Mouse (Mus musculus): ENCODE measurements at regions not wholly inside any gene's neighbourhood (a gene's known extent, or its start where the extent isn't known, plus 50 kb on each side); places are given as distances from the start of the nearest gene placed in this dataset.
A peak's percentile ranks its signal among the peaks of the same experiment; 100 is the strongest.
"Not testable (repeated sequence)": the region's sequence is repeated elsewhere in the genome, so short reads cannot be mapped to it uniquely, and the experiment has no call there.

DNA sequence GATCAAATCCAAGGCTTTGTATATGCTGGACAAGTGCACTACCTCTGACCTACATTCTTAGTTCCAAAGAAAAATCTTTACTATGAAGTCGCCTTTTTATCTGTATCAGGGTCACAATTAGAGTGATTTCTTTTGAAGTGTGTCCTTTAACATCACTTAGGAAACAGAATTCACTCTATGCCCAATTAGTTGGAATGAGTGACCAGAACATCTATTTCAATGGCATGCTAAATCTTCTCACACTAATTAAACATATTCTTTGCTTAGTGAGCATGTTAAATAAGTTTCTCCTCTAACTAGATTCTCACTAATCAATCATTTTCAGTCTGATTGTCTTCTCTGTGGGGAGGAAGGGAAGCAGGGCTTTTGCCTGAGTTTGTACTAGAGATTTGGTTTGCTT is 84.9 kb downstream of the Arl6ip6 start:
- 52% methylated on average over 1 of the region's 1 CpGs for WGBS
- H3K27me3 ChIP-seq (replicated peaks) = no peaks in the 10 kb centered on the region
- no peaks in the 10 kb centered on the region for H3K9me3 ChIP-seq (replicated peaks)
- no peak overlapping the region for H3K9ac ChIP-seq (replicated peaks)
- H3K36me3 ChIP-seq = no peaks in the 10 kb centered on the region
- no peak overlapping the region for H3K4me3 ChIP-seq (replicated peaks)
- no peaks in the 10 kb centered on the region for H3K4me1 ChIP-seq
- H3K27ac ChIP-seq (replicated peaks) = no peak overlapping the region
- ATAC-seq (ENCODE audit: low FRiP score) = no peak
- no peak overlapping the region for H3K4me2 ChIP-seq

DNA sequence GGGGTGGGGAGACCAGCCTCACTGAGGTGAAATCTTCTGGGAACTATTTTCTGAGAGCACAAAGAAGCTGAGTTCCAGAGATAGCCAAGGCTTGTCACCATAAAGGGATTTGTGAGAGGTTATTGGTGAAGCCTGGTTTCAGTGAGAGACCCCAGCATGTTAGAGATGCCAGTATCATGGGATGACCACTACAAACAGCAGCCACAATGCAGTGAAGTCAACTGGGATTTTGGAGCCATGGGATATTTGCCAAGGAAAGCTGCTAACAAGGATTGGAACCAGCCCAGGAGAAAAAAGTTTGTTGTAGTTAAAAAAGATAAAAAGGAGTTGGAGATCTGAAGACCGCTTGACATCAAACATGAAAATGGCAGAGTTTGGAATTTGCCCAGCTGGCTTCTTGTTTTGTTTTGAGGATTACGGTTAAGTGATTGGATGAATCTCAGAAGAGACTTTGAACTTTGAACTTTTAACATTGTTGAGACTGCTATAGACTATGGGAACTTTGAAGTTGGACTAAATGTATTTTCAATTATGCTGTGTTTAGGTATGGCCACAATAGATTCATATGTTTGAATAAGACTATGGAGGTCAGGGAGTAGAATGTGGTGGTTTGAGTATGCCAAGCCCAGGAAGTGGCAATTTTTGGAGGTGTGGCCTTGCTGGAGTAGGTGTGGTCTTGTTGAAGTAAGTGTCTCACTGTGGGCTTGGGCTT is 110.3 kb downstream of the Arl6ip6 start:
- WGBS = 85% methylated on average over 2 of the region's 2 CpGs
- Histone ChIP-seq H3K27me3 (replicated peaks) (no peaks in the 10 kb centered on the region), H3K36me3 (no peaks in the 10 kb centered on the region), H3K4me1 (no peaks in the 10 kb centered on the region), H3K27ac (replicated peaks) (no peak overlapping the region), H3K4me2 (no peak overlapping the region), H3K9me3 (replicated peaks) (no peaks in the 10 kb centered on the region), H3K9ac (replicated peaks) (no peak overlapping the region), H3K4me3 (replicated peaks) (no peak overlapping the region)
- no peak for ATAC-seq (ENCODE audit: low FRiP score)

GRCm38 (mm10) chr2:53330680-53331079 is 139.2 kb downstream of the Arl6ip6 start:
- no peaks in the 10 kb centered on the region for H3K4me1 ChIP-seq
- H3K27ac ChIP-seq (replicated peaks) = no peak overlapping the region
- no peak overlapping the region for H3K4me3 ChIP-seq (replicated peaks)
- WGBS = 43% methylated on average over 6 of the region's 6 CpGs
- ATAC-seq (ENCODE audit: low FRiP score) = no peak
- H3K36me3 ChIP-seq = no peaks in the 10 kb centered on the region
- H3K27me3 ChIP-seq (replicated peaks) = no peaks in the 10 kb centered on the region
- no peak overlapping the region for H3K9ac ChIP-seq (replicated peaks)
- H3K4me2 ChIP-seq = no peak overlapping the region
- no peaks in the 10 kb centered on the region for H3K9me3 ChIP-seq (replicated peaks)

DNA sequence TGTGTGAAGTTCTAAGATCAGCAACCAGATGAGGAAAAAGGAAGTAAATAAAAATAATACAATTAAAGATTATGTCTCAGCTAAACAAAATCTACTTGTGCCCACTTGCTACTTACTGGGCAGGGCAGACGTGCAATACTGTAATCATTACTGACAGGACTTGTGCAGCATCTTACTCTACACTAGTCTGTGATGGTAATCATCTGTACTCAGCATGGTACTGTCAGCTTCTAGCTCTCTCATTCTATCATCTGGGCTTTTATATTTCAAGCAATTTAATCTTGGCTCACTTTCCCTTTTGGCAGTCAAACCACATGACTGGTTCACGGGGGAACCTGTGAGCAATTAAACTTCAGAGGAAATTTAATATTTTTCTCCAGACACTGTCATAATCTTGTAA is 167.5 kb downstream of the Arl6ip6 start:
- Histone ChIP-seq H3K27ac (replicated peaks) (no peak overlapping the region), H3K4me1 (no peaks in the 10 kb centered on the region), H3K36me3 (no peaks in the 10 kb centered on the region), H3K4me2 (no peak overlapping the region), H3K9me3 (replicated peaks) (no peaks in the 10 kb centered on the region), H3K4me3 (replicated peaks) (no peak overlapping the region), H3K9ac (replicated peaks) (no peak overlapping the region), H3K27me3 (replicated peaks) (no peaks in the 10 kb centered on the region)
- ATAC-seq (ENCODE audit: low FRiP score) = no peak
- 67% methylated on average over 2 of the region's 2 CpGs for WGBS

GRCm38 (mm10) chr2:53382348-53382747 is 190.8 kb downstream of the Arl6ip6 start:
- Histone ChIP-seq H3K27me3 (replicated peaks) (no peaks in the 10 kb centered on the region), H3K4me2 (no peak overlapping the region), H3K36me3 (no peaks in the 10 kb centered on the region), H3K4me1 (peaks cover 6% of the 10 kb centered on the region; the same call in 1 of the 2 replicates), H3K9ac (replicated peaks) (no peak overlapping the region), H3K27ac (replicated peaks) (no peak overlapping the region), H3K4me3 (replicated peaks) (no peak overlapping the region), H3K9me3 (replicated peaks) (no peaks in the 10 kb centered on the region)
- WGBS = 4% methylated on average over 1 of the region's 1 CpGs
- ATAC-seq (ENCODE audit: low FRiP score) = no peak

DNA sequence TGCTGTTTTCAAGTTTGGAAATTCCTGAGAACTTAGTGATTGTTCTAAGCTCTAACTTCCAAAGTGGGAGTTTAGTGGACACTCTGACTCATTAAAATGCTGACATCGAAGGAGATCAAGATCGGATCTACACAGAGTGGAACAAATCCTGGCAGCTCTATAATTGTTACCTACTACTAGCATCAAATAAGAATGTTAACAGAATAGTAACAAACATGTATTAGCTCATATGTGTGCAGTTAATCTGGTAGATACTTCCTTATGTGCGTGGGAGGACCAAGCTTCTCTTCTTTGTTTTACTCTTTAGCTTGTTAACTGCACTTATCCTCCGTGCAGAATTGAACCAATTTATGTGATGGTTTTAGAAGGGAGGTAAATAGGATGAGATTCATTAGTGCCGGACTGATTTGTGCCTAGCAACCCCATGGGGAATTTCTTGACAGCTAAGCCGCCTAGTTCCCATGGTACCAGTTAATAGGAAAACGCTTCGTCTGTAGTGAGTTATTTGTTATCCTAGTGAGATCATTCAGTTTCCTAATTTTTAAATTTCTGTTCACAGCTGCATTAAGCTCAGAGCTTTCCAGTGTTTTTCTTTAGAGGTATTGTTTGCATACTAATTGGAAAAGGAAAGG is 193.1 kb downstream of the Arl6ip6 start:
- WGBS = 17% methylated on average over 8 of the region's 8 CpGs
- no peaks in the 10 kb centered on the region for H3K9me3 ChIP-seq (replicated peaks)
- H3K36me3 ChIP-seq = no peaks in the 10 kb centered on the region
- peaks cover 6% of the 10 kb centered on the region; the same call in 1 of the 2 replicates for H3K4me1 ChIP-seq
- no peak; the same call in 1 of the 2 replicates for ATAC-seq (ENCODE audit: low FRiP score)
- H3K27ac ChIP-seq (replicated peaks) = no peak overlapping the region
- H3K9ac ChIP-seq (replicated peaks) = no peak overlapping the region
- no peak overlapping the region for H3K4me3 ChIP-seq (replicated peaks)
- H3K4me2 ChIP-seq = peak overlapping the region; percentile 32; the same call in 1 of the 2 replicates
- H3K27me3 ChIP-seq (replicated peaks) = no peaks in the 10 kb centered on the region

DNA sequence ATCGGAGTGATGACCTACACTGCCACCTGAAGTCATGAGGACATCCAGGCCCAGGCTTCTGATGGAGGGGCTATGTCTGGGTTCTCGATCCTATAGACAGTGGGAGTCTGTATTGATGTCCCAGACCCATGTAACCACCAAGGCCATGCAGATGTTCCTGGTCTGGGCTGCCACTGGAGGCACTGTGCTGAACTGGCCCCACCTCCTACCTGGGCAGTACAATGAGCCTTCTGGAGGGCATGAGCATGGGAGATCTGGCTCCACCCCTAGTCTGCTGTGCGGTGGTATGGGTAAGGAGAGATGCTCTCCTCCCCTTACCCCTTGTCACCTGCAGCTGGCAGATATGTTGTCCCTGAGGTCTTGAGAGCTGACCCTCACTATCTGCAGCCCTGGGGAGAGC is 197.1 kb downstream of the Arl6ip6 start:
- Histone ChIP-seq H3K27ac (replicated peaks) (no peak overlapping the region), H3K4me3 (replicated peaks) (no peak overlapping the region), H3K27me3 (replicated peaks) (no peaks in the 10 kb centered on the region), H3K9ac (replicated peaks) (no peak overlapping the region), H3K9me3 (replicated peaks) (no peaks in the 10 kb centered on the region), H3K4me1 (peaks cover 6% of the 10 kb centered on the region; the same call in 1 of the 2 replicates), H3K36me3 (no peaks in the 10 kb centered on the region), H3K4me2 (no peak overlapping the region)
- no peak for ATAC-seq (ENCODE audit: low FRiP score)
- 94% methylated on average over 3 of the region's 3 CpGs for WGBS

GRCm38 (mm10) chr2:53414471-53414870 is 222.9 kb downstream of the Arl6ip6 start:
- no peak overlapping the region for H3K4me2 ChIP-seq
- H3K27me3 ChIP-seq (replicated peaks) = no peaks in the 10 kb centered on the region
- no peak for ATAC-seq (ENCODE audit: low FRiP score)

GRCm38 (mm10) chr2:53437046-53437815 is 245.7 kb downstream of the Arl6ip6 start:
- H3K36me3 ChIP-seq = no peaks in the 10 kb centered on the region
- no peak overlapping the region for H3K9ac ChIP-seq (replicated peaks)
- ATAC-seq (ENCODE audit: low FRiP score) = peak; percentile 89
- 51% methylated on average over 5 of the region's 5 CpGs for WGBS
- no peaks in the 10 kb centered on the region for H3K9me3 ChIP-seq (replicated peaks)
- peak overlapping the region; percentile 43; the same call in 1 of the 2 replicates for H3K27ac ChIP-seq (replicated peaks)
- no peaks in the 10 kb centered on the region for H3K27me3 ChIP-seq (replicated peaks)
- no peak overlapping the region for H3K4me3 ChIP-seq (replicated peaks)
- H3K4me1 ChIP-seq = peaks cover 10% of the 10 kb centered on the region
- H3K4me2 ChIP-seq = no peak overlapping the region; the same call in 1 of the 2 replicates

More at GRCm38 (mm10) chr2:53414471-53414870, 222.9 kb downstream of the Arl6ip6 start:
- Histone ChIP-seq H3K4me1 (no peaks in the 10 kb centered on the region), H3K9me3 (replicated peaks) (no peaks in the 10 kb centered on the region), H3K27ac (replicated peaks) (no peak overlapping the region), H3K4me3 (replicated peaks) (no peak overlapping the region), H3K36me3 (no peaks in the 10 kb centered on the region), H3K9ac (replicated peaks) (no peak overlapping the region)
- WGBS = 95% methylated on average over 2 of the region's 2 CpGs

GRCm38 (mm10) chr2:53440301-53440700 is 248.8 kb downstream of the Arl6ip6 start:
- H3K9me3 ChIP-seq (replicated peaks); H3K27ac ChIP-seq (replicated peaks); H3K4me3 ChIP-seq (replicated peaks); H3K4me2 ChIP-seq; H3K27me3 ChIP-seq (replicated peaks); H3K9ac ChIP-seq (replicated peaks); ATAC-seq (ENCODE audit: low FRiP score); H3K36me3 ChIP-seq: not testable (repeated sequence)
- H3K4me1 ChIP-seq = peaks cover 10% of the 10 kb centered on the region
- WGBS = 55% methylated on average over 3 of the region's 3 CpGs

DNA sequence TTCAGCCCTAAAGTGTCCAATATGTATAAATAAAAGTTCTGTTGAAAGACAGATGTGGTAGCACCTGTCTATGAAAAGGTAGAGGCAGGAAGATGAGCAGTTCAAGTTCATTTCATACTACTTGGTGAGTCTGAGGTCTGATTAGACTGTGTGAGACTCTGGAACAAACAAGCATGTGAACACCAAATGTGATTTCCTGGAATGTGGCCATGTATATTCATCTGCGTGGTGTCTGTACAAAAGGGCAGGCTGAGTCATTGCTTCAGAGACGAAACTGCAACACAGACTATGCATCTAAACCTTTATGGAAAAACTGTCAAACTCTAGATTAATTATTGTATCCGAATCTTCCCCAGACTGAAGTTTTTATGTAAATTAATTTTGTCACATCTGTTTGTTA is 268.7 kb downstream of the Arl6ip6 start:
- Histone ChIP-seq H3K4me3 (replicated peaks) (no peak overlapping the region), H3K9ac (replicated peaks) (no peak overlapping the region), H3K36me3 (no peaks in the 10 kb centered on the region), H3K4me2 (no peak overlapping the region), H3K4me1 (no peaks in the 10 kb centered on the region), H3K27ac (replicated peaks) (no peak overlapping the region), H3K27me3 (replicated peaks) (no peaks in the 10 kb centered on the region), H3K9me3 (replicated peaks) (no peaks in the 10 kb centered on the region)
- 73% methylated on average over 3 of the region's 3 CpGs for WGBS
- ATAC-seq (ENCODE audit: low FRiP score) = no peak

- Histone ChIP-seq H3K27ac (replicated peaks) (no peak overlapping the region), H3K4me3 (replicated peaks) (no peak overlapping the region), H3K36me3 (no peaks in the 10 kb centered on the region), H3K9me3 (replicated peaks) (no peaks in the 10 kb centered on the region), H3K9ac (replicated peaks) (no peak overlapping the region), H3K4me2 (no peak overlapping the region), H3K27me3 (replicated peaks) (no peaks in the 10 kb centered on the region), H3K4me1 (no peaks in the 10 kb centered on the region)
- 81% methylated on average over 4 of the region's 4 CpGs for whole genome bisulfite sequencing
- no peak for ATAC-seq (ENCODE audit: low FRiP score)
Measured at GRCm38 (mm10) chr2:53474455-53474854, 282.9 kb downstream of the Arl6ip6 start.
